Mouse (Mus musculus) hindbrain, embryonic 11.5 days (tissue): ENCODE results near the gene Hes3. TPM values are rescaled to one million over a fixed set of nuclear protein-coding genes. Genes with fewer than 3 reads are reported as not detected.

Source experiments
- ATAC-seq: fragments of 200-750 bp; cut with Nextera tagmentation; 2 replicates; pipeline ENCODE4 v1.8.0; 2017; ENCODE audit warnings: mild to moderate bottlenecking, moderate TSS enrichment, moderate library complexity; ENCODE audit not compliant: low FRiP score
- DNase-seq: peaks from one replicate; pipeline ENCODE4 v3.0.0-alpha.2; 2015; ENCODE audit warnings: low spot score
- H3K27ac ChIP-seq: fragments of 300-500 bp; sonication (generic); 2 replicates; pipeline ENCODE4 v1.5.1; 2014; ENCODE audit warnings: mild to moderate bottlenecking, low read depth, low read length
- H3K27me3 ChIP-seq: fragments of 300-500 bp; sonication (generic); 2 replicates; pipeline ENCODE4 v1.6.1; 2014; ENCODE audit warnings: mild to moderate bottlenecking, low read length, moderate library complexity, mixed read lengths; ENCODE audit not compliant: control insufficient read depth, insufficient read depth
- H3K36me3 ChIP-seq: fragments of 300-500 bp; sonication (generic); 2 replicates; pipeline ENCODE4 v1.6.1; 2014; ENCODE audit warnings: mild to moderate bottlenecking, low read length, moderate library complexity, mixed read lengths; ENCODE audit not compliant: control insufficient read depth, insufficient read depth
- H3K4me1 ChIP-seq: fragments of 300-500 bp; sonication (generic); replicated peaks from 2 replicates; pipeline ENCODE4 v1.6.1; 2014; ENCODE audit warnings: low read length, mixed read lengths; ENCODE audit not compliant: control insufficient read depth, insufficient read depth
- H3K4me2 ChIP-seq: fragments of 300-500 bp; sonication (generic); replicated peaks from 2 replicates; pipeline ENCODE4 v1.6.1; 2014; ENCODE audit warnings: mild to moderate bottlenecking, low read depth, low read length
- H3K4me3 ChIP-seq: fragments of 300-500 bp; sonication (generic); 2 replicates; pipeline ENCODE4 v1.5.1; 2014; ENCODE audit warnings: low read depth, low read length
- H3K9ac ChIP-seq: fragments of 300-500 bp; sonication (generic); 2 replicates; pipeline ENCODE4 v1.6.1; 2014; ENCODE audit warnings: low read depth, low read length
- H3K9me3 ChIP-seq: fragments of 300-500 bp; sonication (generic); 2 replicates; pipeline ENCODE4 v1.6.1; 2016; ENCODE audit warnings: low read length; ENCODE audit not compliant: control insufficient read depth
- WGBS: fragments of 180-500 bp; shearing (Covaris S2); extraction: QIAGEN DNeasy Blood & Tissue Kit; methylation state at CpG from one replicate; pipeline ENCODE4 v1.1.7; 2014; 5-methylcytosine and 5-hydroxymethylcytosine counted together
- polyA plus RNA-seq: library from polyadenylated mRNA; unstranded; fragments of >200 nt; fragmentation: Nextera tagmentation; extraction: Ambion mirVana; gene quantifications from 2 replicates; pipeline ENCODE4 v1.2.1, GENCODE M21; 2014

Hes3 gene
- polyA plus RNA-seq, 1 experiment from 2014 or later: 3.5 TPM

- ATAC-seq (no peak), DNase-seq (no peak)
- H3K9me3 ChIP-seq: no peaks in the 10 kb centered on the region
- no peak overlapping the region for H3K4me3 ChIP-seq
- H3K36me3 ChIP-seq: no peaks in the 10 kb centered on the region
- no peak overlapping the region for H3K4me2 ChIP-seq
- H3K4me1 ChIP-seq: peaks cover 13% of the 10 kb centered on the region
- WGBS: 88% methylated on average over 23 of the region's 23 CpGs
- H3K27me3 ChIP-seq: peaks cover 70% of the 10 kb centered on the region
- H3K27ac ChIP-seq: no peak overlapping the region
- H3K9ac ChIP-seq: no peak overlapping the region
These were observed 12.5 kb downstream of the Hes3 start for GRCm38 (mm10) chr4:152278986-152279385.

- WGBS: 78% methylated on average over 2 of the region's 2 CpGs
- peaks cover 6% of the 10 kb centered on the region for H3K4me1 ChIP-seq
These were observed 13.5 kb downstream of the Hes3 start for GRCm38 (mm10) chr4:152277916-152278315.

GRCm38 (mm10) chr4:152276389-152277347 is 14.8 kb downstream of the Hes3 start:
- H3K4me1 ChIP-seq: peaks cover 9% of the 10 kb centered on the region
- ATAC-seq: no peak

More at GRCm38 (mm10) chr4:152277916-152278315, 13.5 kb downstream of the Hes3 start:
- Histone ChIP-seq H3K4me2 (no peak overlapping the region), H3K9ac (no peak overlapping the region), H3K9me3 (no peaks in the 10 kb centered on the region), H3K27ac (no peak overlapping the region), H3K27me3 (peaks cover 62% of the 10 kb centered on the region), H3K4me3 (no peak overlapping the region), H3K36me3 (no peaks in the 10 kb centered on the region)
- ATAC-seq (no peak), DNase-seq (no peak)

DNA sequence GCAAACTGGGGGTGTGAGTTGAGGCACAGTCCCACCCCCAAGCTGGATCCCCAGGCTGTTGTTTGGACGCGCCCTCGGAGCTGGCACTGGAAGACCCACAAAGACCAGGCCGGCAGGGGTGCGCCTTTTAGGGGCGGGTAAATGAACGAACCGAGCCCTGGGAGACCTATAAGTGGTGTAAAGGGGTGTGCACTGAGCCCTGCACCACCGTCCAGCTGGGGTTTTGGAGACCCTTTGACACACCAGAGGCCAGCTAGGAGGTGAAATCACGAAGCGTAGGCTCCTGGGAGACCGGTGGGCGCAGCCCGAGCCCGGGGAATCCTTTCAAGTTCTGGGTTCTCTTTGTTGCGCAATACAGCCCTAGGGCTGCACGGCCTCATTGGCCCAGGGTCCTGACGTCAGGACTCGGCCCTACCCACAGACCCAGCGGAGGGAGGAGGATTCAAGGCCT is 16.8 kb downstream of the Hes3 start:
- 1% methylated on average over 20 of the region's 20 CpGs for WGBS
- peak; percentile 41; the same call in 1 of the 2 replicates for ATAC-seq
- H3K4me2 ChIP-seq: peak overlapping the region; percentile 84
- no peaks in the 10 kb centered on the region for H3K36me3 ChIP-seq
- peaks cover 31% of the 10 kb centered on the region for H3K27me3 ChIP-seq
- H3K4me3 ChIP-seq: peak overlapping the region; percentile 49
- H3K27ac ChIP-seq: peak overlapping the region; percentile 68; the same call in 1 of the 2 replicates
- peak; percentile 59 for DNase-seq
- no peaks in the 10 kb centered on the region for H3K9me3 ChIP-seq
- H3K9ac ChIP-seq: peak overlapping the region; percentile 65
- peaks cover 9% of the 10 kb centered on the region for H3K4me1 ChIP-seq

More at GRCm38 (mm10) chr4:152276389-152277347, 14.8 kb downstream of the Hes3 start:
- no peak overlapping the region for H3K4me2 ChIP-seq
- H3K4me3 ChIP-seq: no peak overlapping the region
- no peaks in the 10 kb centered on the region for H3K36me3 ChIP-seq
- peak; percentile 73 for DNase-seq
- H3K27ac ChIP-seq: no peak overlapping the region
- H3K27me3 ChIP-seq: peaks cover 51% of the 10 kb centered on the region
- no peak overlapping the region for H3K9ac ChIP-seq
- WGBS: 48% methylated on average over 10 of the region's 10 CpGs
- H3K9me3 ChIP-seq: no peaks in the 10 kb centered on the region

DNA sequence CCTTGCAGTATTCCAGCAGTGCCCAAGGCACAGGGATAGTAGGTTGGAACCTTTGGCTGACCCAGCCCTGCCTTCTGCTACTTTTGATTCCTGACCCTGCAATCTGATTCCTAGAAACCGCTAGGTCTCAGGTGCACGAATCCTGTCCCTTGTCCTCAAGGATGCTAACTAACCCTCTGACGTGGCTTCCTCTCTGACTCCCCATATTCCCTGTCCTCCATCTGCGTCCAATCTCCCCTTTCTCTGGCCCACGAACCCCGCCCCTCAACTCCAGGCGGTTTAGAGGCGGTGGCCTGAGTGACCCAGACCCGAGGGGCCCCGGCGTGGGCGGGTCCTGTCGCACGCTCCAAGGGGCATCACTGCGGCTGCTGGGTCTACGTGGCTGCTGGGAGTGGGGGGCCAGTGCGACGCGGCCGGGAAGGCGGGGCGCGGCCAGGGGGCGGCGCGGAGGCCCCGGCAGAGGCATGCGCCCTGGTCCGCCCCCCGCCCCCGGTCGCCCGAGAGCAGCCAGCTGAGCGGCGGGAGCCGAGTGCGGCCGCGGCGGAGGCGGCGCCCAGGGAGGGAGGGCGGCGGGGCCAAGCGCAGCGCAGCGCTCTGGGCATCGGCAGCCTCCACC is 17.7 kb downstream of the Hes3 start, which contains the start of gene Gpr153:
Gpr153 (plus strand) TSS at position 612 of the 616 bp plus-strand sequence.
- Histone ChIP-seq H3K9me3 (no peaks in the 10 kb centered on the region), H3K4me2 (peak within 1 kb of the TSS; percentile 84), H3K27me3 (peaks cover 27% of the 10 kb centered on the region), H3K9ac (peak within 1 kb of the TSS; percentile 65), H3K36me3 (no peaks in the 10 kb centered on the region), H3K4me1 (peaks cover 9% of the 10 kb centered on the region), H3K4me3 (peak within 1 kb of the TSS; percentile 49), H3K27ac (peak within 1 kb of the TSS; percentile 68)
- DNase-seq (peak; percentile 71), ATAC-seq (peak; percentile 68)
- under 1% methylated on average over 33 of the region's 48 CpGs for WGBS

DNA sequence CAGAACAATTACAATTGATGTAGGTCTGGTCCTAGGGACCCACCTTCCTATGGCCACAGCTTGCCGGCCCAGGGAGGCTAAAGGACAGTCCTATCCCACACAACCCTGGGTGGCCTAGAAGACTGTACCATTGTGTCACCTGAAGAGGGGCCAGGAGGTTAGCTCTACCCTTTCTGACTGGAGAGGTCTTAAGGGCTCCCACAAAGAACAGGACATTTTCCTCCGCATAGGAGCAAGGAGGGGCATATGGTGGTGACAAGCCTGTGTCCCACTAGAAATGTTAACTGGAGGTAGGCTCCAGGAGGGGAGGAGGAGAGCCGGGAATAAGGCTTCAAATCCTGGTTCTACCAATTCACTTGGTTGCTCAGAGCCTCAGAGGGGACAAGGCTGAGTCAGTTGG is 18.3 kb downstream of the Hes3 start:
- Histone ChIP-seq H3K4me1 (peaks cover 9% of the 10 kb centered on the region), H3K9ac (0 out of 2 replicates have a peak overlapping the region, but pooled peaks have one; percentile 17), H3K27me3 (peaks cover 27% of the 10 kb centered on the region), H3K4me3 (no peak overlapping the region), H3K36me3 (no peaks in the 10 kb centered on the region), H3K27ac (peak overlapping the region; percentile 68; the same call in 1 of the 2 replicates), H3K4me2 (no peak overlapping the region), H3K9me3 (no peaks in the 10 kb centered on the region)
- 28% methylated on average over 3 of the region's 3 CpGs for WGBS
- DNase-seq (no peak), ATAC-seq (peak; percentile 31)

DNA sequence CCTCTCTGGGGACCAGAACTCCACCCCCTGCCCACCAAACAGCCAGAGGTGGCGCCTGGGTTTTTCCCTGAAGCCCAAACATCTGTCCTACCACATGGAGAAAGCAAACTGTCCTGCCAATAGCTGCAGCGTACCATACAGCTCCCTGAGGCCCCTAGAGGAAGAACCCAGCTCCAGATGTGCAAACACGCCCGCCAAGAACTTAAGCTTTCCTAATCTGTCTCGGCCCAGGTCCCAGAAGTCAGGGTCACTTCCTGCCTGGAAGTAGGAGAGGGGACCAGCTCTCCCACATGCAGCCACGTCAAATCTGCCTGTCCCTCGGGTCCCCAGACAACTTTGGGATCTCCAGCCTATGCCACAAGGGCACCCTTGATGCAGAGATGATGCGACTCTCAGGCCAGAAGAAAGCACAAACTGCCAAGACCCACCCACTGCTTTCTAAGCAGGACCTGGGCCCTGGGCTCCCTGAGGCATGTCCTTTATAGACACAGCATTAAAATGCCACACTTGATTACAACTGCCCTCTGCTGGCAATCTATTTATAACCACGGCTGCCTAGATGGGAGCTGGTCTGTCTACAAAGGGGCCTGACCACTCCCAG is 18.9 kb downstream of the Hes3 start:
- Histone ChIP-seq H3K4me3 (no peak overlapping the region), H3K9ac (0 out of 2 replicates have a peak overlapping the region, but pooled peaks have one; percentile 17), H3K4me1 (peaks cover 9% of the 10 kb centered on the region), H3K27ac (0 out of 2 replicates have a peak overlapping the region, but pooled peaks have one; percentile 30), H3K9me3 (no peaks in the 10 kb centered on the region), H3K36me3 (no peaks in the 10 kb centered on the region), H3K27me3 (peaks cover 27% of the 10 kb centered on the region), H3K4me2 (no peak overlapping the region)
- 40% methylated on average over 9 of the region's 9 CpGs for WGBS
- DNase-seq (peak; percentile 52), ATAC-seq (no peak)

- Histone ChIP-seq H3K9me3 (no peaks in the 10 kb centered on the region), H3K4me3 (no peak overlapping the region), H3K4me2 (no peak overlapping the region), H3K27me3 (peaks cover 27% of the 10 kb centered on the region), H3K4me1 (peaks cover 9% of the 10 kb centered on the region), H3K9ac (no peak overlapping the region), H3K27ac (no peak overlapping the region), H3K36me3 (no peaks in the 10 kb centered on the region)
- 70% methylated on average over 7 of the region's 7 CpGs for WGBS
- ATAC-seq (no peak), DNase-seq (no peak)
These were observed 19.5 kb downstream of the Hes3 start for GRCm38 (mm10) chr4:152272006-152272405.
